Mouse (Mus musculus): ENCODE results near the gene Tgfbr3. TPM values are rescaled to one million over a fixed set of nuclear protein-coding genes. Genes with fewer than 3 reads are reported as not detected.

Tgfbr3 gene
- 0.71 TPM for polyA plus RNA-seq (2012; fragmentation: generic; extraction: Trizol)

DNA sequence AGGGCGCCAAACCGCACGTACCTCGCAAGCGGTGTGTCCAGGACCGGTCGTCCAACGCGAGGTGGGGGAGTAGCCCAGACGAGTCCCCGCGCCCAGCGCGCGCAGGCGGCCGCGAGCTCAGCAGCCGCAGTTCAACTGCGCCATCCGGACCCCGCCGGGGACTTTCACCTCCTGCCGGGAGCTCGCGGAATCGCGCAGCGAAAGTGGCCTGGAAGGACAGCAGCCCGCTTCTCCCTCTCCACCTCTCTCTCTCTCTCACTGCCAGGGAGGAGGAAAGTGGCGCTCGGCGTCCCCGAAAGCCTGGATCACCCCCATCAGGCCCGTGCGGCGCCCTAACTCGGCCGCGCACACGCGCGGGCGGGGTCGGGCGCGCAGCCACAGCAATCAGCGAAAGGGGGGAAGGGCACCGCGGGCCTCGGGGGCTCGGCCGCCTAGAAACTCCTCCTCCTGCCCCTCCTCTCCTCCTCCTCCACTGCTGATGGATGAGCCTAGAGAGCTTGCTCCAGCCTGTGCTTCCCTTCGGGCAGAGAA, at the start of gene Tgfbr3:
Gene Tgfbr3 (minus strand): TSS at position 396 of the 531 bp plus-strand sequence.
- peak within 1 kb of the TSS; percentile 22 for H3K4me3 ChIP-seq
- no peaks in the 10 kb centered on the region for H3K36me3 ChIP-seq (ENCODE audit: control insufficient read depth, insufficient read depth)
- peak within 1 kb of the TSS; percentile 65 for H3K4me2 ChIP-seq (ENCODE audit: low read depth)
- no peaks in the 10 kb centered on the region for H3K79me2 ChIP-seq (ENCODE audit: control insufficient read depth, insufficient read depth)
- H3ac ChIP-seq (ENCODE audit: control insufficient read depth, insufficient read length), result no peak within 1 kb of the TSS
- TF ChIP-seq MAX (IDR thresholded peaks at IDR 0.05; ENCODE audit: low read depth) (no peak), REST (IDR thresholded peaks at IDR 0.05; ENCODE audit: insufficient read depth, insufficient read length) (no peak), MYOD1 (IDR thresholded peaks at IDR 0.05; ENCODE audit: control insufficient read depth in 1 of 3, insufficient read length in 2 of 3, low read depth in 2 of 3) (no peak), TCF3 (IDR thresholded peaks at IDR 0.05; ENCODE audit: insufficient read length, low read depth) (no peak), USF1 (IDR thresholded peaks at IDR 0.05; ENCODE audit: low read depth) (no peak), MYOG (IDR thresholded peaks at IDR 0.05; ENCODE audit: control insufficient read depth in 1 of 3, insufficient read depth in 1 of 3, insufficient read length in 2 of 3, low read depth in 2 of 3) (no peak), E2F4 (IDR thresholded peaks at IDR 0.05; ENCODE audit: insufficient read depth) (no peak), POLR2AphosphoS2 (IDR thresholded peaks at IDR 0.05; ENCODE audit: insufficient read length, low read depth) (no peak), CEBPB (IDR thresholded peaks at IDR 0.05; ENCODE audit: insufficient read depth, poor library complexity, severe bottlenecking) (no peak)
- peaks cover 16% of the 10 kb centered on the region for H3K27me3 ChIP-seq (ENCODE audit: control insufficient read depth, insufficient read depth, insufficient read length)

DNA sequence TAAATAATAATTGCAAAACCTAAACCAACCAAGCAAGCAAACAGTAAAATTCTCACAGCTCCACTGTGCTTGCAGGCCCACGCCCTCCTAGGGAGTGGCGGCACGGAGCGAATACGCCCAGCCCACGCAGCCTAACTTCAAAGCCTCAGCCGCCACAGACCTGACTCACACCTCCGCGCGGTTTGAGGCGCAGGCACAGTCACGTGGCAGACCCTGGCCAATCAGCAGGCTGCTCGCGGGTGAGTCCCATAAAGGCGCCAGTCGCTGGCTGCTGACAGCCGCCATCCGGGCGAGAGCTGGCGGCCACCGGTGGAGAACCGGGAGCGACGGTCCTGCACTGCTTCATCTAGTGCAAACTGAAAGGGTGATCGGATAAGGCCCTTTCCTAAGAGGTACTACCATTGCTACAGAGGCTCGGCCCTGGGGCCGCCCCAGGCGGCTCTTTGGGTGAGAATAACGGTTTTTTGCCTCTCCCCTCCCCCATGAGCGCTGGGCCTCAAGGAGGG, 41.5 kb upstream of the Tgfbr3 start, which contains the start of gene Brdt:
Gene Brdt (plus strand): TSS at position 244 of the 506 bp plus-strand sequence.
- TF ChIP-seq MYOG (IDR thresholded peaks at IDR 0.05; ENCODE audit: control insufficient read depth in 1 of 3, insufficient read depth in 1 of 3, insufficient read length in 2 of 3, low read depth in 2 of 3), result no peak
- no peak for TF ChIP-seq POLR2AphosphoS2 (IDR thresholded peaks at IDR 0.05; ENCODE audit: insufficient read length, low read depth)
- no peak for TF ChIP-seq E2F4 (IDR thresholded peaks at IDR 0.05; ENCODE audit: insufficient read depth)
- TF ChIP-seq CEBPB (IDR thresholded peaks at IDR 0.05; ENCODE audit: insufficient read depth, poor library complexity, severe bottlenecking), result no peak
- TF ChIP-seq TCF12 (IDR thresholded peaks at IDR 0.05; ENCODE audit: insufficient read depth, poor library complexity, severe bottlenecking), result no peak
- TF ChIP-seq USF1 (IDR thresholded peaks at IDR 0.05; ENCODE audit: low read depth), result no peak
- TF ChIP-seq SRF (IDR thresholded peaks at IDR 0.05; ENCODE audit: control insufficient read depth, insufficient read length, low read depth), result no peak
- no peak for TF ChIP-seq MYOD1 (IDR thresholded peaks at IDR 0.05; ENCODE audit: control insufficient read depth in 1 of 3, insufficient read length in 2 of 3, low read depth in 2 of 3)
- no peak for TF ChIP-seq MAX (IDR thresholded peaks at IDR 0.05; ENCODE audit: low read depth)
- TF ChIP-seq REST (IDR thresholded peaks at IDR 0.05; ENCODE audit: insufficient read depth, insufficient read length), result no peak
- no peak for TF ChIP-seq POLR2A (IDR thresholded peaks at IDR 0.05; ENCODE audit: insufficient read length, low read depth)
- TF ChIP-seq TCF3 (IDR thresholded peaks at IDR 0.05; ENCODE audit: insufficient read length, low read depth), result no peak
- H3K27me3 ChIP-seq (ENCODE audit: control insufficient read depth, insufficient read depth, insufficient read length), result no peaks in the 10 kb centered on the region

DNA sequence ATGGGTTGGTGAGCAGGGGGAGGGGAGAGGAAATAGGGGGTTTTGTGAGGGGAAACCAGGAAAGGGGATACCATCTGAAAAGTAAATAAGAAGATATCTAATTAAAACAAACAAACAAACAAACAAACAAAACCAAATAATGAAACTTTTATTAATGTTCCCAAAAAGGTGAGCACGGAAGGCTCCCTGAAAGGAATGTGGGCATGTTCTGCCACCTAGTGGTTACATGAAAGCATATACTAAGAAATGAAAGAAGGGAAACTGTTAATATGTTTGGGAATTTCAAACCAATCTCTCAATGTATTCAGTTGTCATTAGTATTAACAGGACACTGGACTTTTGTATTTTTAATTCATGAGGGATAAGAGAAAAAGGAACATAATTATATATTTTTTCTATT, 31.3 kb upstream of the Tgfbr3 start:
- no peak overlapping the region for H3ac ChIP-seq (ENCODE audit: control insufficient read depth, insufficient read length)
- TF ChIP-seq POLR2A (IDR thresholded peaks at IDR 0.05; ENCODE audit: insufficient read length, low read depth) (no peak), MAX (IDR thresholded peaks at IDR 0.05; ENCODE audit: low read depth) (no peak), TCF12 (IDR thresholded peaks at IDR 0.05; ENCODE audit: insufficient read depth, poor library complexity, severe bottlenecking) (no peak)
- H3K4me3 ChIP-seq, result no peak overlapping the region
- H3K36me3 ChIP-seq (ENCODE audit: control insufficient read depth, insufficient read depth), result no peaks in the 10 kb centered on the region
- peaks cover 20% of the 10 kb centered on the region for H3K27me3 ChIP-seq (ENCODE audit: control insufficient read depth, insufficient read depth, insufficient read length)
- H3K4me2 ChIP-seq (ENCODE audit: low read depth), result no peak overlapping the region
- no peaks in the 10 kb centered on the region for H3K79me2 ChIP-seq (ENCODE audit: control insufficient read depth, insufficient read depth)

More for the DNA sequence above, 41.5 kb upstream of the Tgfbr3 start, which contains the start of gene Brdt:
- Histone ChIP-seq H3K36me3 (ENCODE audit: control insufficient read depth, insufficient read depth) (no peaks in the 10 kb centered on the region), H3K4me2 (ENCODE audit: low read depth) (no peak within 1 kb of the TSS), H3K4me3 (no peak within 1 kb of the TSS), H3ac (ENCODE audit: control insufficient read depth, insufficient read length) (no peak within 1 kb of the TSS), H3K79me2 (ENCODE audit: control insufficient read depth, insufficient read depth) (no peaks in the 10 kb centered on the region)

DNA sequence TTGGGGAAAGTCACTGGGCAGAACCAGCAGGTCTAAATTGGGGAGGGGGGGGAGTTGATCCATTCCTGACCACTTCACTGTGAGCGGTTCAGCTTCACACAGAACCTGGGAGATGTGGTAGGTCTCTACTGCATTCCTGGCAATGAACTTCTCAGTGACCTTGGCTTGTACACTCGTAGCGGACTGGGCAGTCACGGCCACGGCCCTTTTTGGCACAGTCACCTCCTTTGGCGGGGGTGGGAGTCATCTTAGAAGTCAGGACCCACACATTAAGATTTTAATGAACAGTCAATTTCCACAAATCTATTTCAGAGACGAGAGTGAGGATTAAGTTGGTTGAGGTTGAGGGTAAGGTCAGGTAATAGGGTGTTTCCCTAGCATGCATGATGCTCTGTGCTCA, 27.7 kb upstream of the Tgfbr3 start:
- TF ChIP-seq POLR2AphosphoS2 (IDR thresholded peaks at IDR 0.05; ENCODE audit: insufficient read length, low read depth) (no peak), REST (IDR thresholded peaks at IDR 0.05; ENCODE audit: insufficient read depth, insufficient read length) (no peak), SRF (IDR thresholded peaks at IDR 0.05; ENCODE audit: control insufficient read depth, insufficient read length, low read depth) (no peak), TCF12 (IDR thresholded peaks at IDR 0.05; ENCODE audit: insufficient read depth, poor library complexity, severe bottlenecking) (no peak), CEBPB (IDR thresholded peaks at IDR 0.05; ENCODE audit: insufficient read depth, poor library complexity, severe bottlenecking) (no peak), E2F4 (IDR thresholded peaks at IDR 0.05; ENCODE audit: insufficient read depth) (no peak)
- H3ac ChIP-seq (ENCODE audit: control insufficient read depth, insufficient read length), result no peak overlapping the region
- peaks cover 20% of the 10 kb centered on the region for H3K27me3 ChIP-seq (ENCODE audit: control insufficient read depth, insufficient read depth, insufficient read length)
- no peak overlapping the region for H3K4me2 ChIP-seq (ENCODE audit: low read depth)
- H3K79me2 ChIP-seq (ENCODE audit: control insufficient read depth, insufficient read depth), result no peaks in the 10 kb centered on the region
- no peak overlapping the region for H3K4me3 ChIP-seq
- H3K36me3 ChIP-seq (ENCODE audit: control insufficient read depth, insufficient read depth), result no peaks in the 10 kb centered on the region

DNA sequence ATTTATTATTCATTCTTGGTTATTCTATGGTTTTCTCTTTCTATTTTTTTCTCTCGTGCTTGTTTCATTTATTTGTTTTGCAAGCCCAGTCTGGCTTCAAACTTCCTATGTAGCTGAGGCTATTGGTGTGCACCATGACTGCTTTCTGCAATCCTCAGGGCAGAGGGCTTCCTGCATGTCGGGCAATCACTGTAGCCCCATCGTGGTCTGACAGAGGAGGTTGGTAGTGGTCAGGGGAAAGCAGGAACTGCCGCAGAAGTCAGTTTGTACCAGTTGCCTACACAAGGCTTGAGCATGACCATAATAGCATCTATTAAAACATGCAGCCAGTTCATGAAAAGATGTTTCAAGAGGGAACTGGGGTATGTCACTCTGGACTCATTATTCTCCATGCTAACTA, 18.0 kb upstream of the Tgfbr3 start:
- Histone ChIP-seq H3K36me3 (ENCODE audit: control insufficient read depth, insufficient read depth) (no peaks in the 10 kb centered on the region), H3K27me3 (ENCODE audit: control insufficient read depth, insufficient read depth, insufficient read length) (peaks cover 5% of the 10 kb centered on the region), H3K4me2 (ENCODE audit: low read depth) (no peak overlapping the region), H3K79me2 (ENCODE audit: control insufficient read depth, insufficient read depth) (no peaks in the 10 kb centered on the region), H3K4me3 (no peak overlapping the region), H3ac (ENCODE audit: control insufficient read depth, insufficient read length) (no peak overlapping the region)
- TF ChIP-seq MYOG (IDR thresholded peaks at IDR 0.05; ENCODE audit: control insufficient read depth in 1 of 3, insufficient read depth in 1 of 3, insufficient read length in 2 of 3, low read depth in 2 of 3) (no peak), POLR2A (IDR thresholded peaks at IDR 0.05; ENCODE audit: insufficient read length, low read depth) (no peak), MAX (IDR thresholded peaks at IDR 0.05; ENCODE audit: low read depth) (no peak), USF1 (IDR thresholded peaks at IDR 0.05; ENCODE audit: low read depth) (no peak), TCF12 (IDR thresholded peaks at IDR 0.05; ENCODE audit: insufficient read depth, poor library complexity, severe bottlenecking) (no peak), SRF (IDR thresholded peaks at IDR 0.05; ENCODE audit: control insufficient read depth, insufficient read length, low read depth) (no peak), E2F4 (IDR thresholded peaks at IDR 0.05; ENCODE audit: insufficient read depth) (no peak), TCF3 (IDR thresholded peaks at IDR 0.05; ENCODE audit: insufficient read length, low read depth) (no peak), MYOD1 (IDR thresholded peaks at IDR 0.05; ENCODE audit: control insufficient read depth in 1 of 3, insufficient read length in 2 of 3, low read depth in 2 of 3) (no peak), REST (IDR thresholded peaks at IDR 0.05; ENCODE audit: insufficient read depth, insufficient read length) (no peak), CEBPB (IDR thresholded peaks at IDR 0.05; ENCODE audit: insufficient read depth, poor library complexity, severe bottlenecking) (no peak), POLR2AphosphoS2 (IDR thresholded peaks at IDR 0.05; ENCODE audit: insufficient read length, low read depth) (no peak)

Data from myocyte (in vitro differentiated cells).